Mouse (Mus musculus) thymus, adult 18-20 months (tissue): ENCODE measurements around the gene Poc1b.
A peak's percentile ranks its signal among the peaks of the same experiment; 100 is the strongest.

Experiments
- DNase-seq, 2 experiments: peaks; one replicate each; pipeline ENCODE4 v3.0.0; 2022; ENCODE audit warnings: mixed read lengths in 2 of 2

Poc1b gene

GRCm38 (mm10) chr10:99227968-99228864 lies 121.4 kb downstream of the Poc1b start:
- DNase-seq, result no peak

- no peak for DNase-seq
Measured at GRCm38 (mm10) chr10:99229031-99229684, 122.3 kb downstream of the Poc1b start.

GRCm38 (mm10) chr10:99232518-99233227 lies 125.8 kb downstream of the Poc1b start:
- no peak for DNase-seq

- DNase-seq, result no peak
Measured at GRCm38 (mm10) chr10:99234336-99234735, 127.5 kb downstream of the Poc1b start.

GRCm38 (mm10) chr10:99235081-99235480 lies 128.2 kb downstream of the Poc1b start:
- DNase-seq, result no peak

GRCm38 (mm10) chr10:99237205-99237832 lies 130.5 kb downstream of the Poc1b start:
- DNase-seq, result no peak

GRCm38 (mm10) chr10:99238537-99238936 lies 131.7 kb downstream of the Poc1b start:
- DNase-seq, result no peak

- DNase-seq, result peak; percentile 17 to 54
Measured at GRCm38 (mm10) chr10:99241284-99241828, 134.5 kb downstream of the Poc1b start.

GRCm38 (mm10) chr10:99241829-99242711 lies 135.2 kb downstream of the Poc1b start:
- peak; percentile 47 to 73 for DNase-seq

GRCm38 (mm10) chr10:99242721-99243120 lies 135.9 kb downstream of the Poc1b start:
- no peak for DNase-seq

- no peak for DNase-seq
Measured at GRCm38 (mm10) chr10:99243907-99244489, 137.2 kb downstream of the Poc1b start.

- no peak for DNase-seq
Measured at GRCm38 (mm10) chr10:99244655-99245260, 137.9 kb downstream of the Poc1b start.

- no peak for DNase-seq
Measured at GRCm38 (mm10) chr10:99246797-99247508, 140.1 kb downstream of the Poc1b start.
